Mouse (Mus musculus): ENCODE results near the gene Nt5dc3. TPM values are rescaled to one million over a fixed set of nuclear protein-coding genes. Genes with fewer than 3 reads are reported as not detected.

Nt5dc3 gene
- polyA plus RNA-seq, 1 experiment from 2014 or later: 11.3 TPM

DNA sequence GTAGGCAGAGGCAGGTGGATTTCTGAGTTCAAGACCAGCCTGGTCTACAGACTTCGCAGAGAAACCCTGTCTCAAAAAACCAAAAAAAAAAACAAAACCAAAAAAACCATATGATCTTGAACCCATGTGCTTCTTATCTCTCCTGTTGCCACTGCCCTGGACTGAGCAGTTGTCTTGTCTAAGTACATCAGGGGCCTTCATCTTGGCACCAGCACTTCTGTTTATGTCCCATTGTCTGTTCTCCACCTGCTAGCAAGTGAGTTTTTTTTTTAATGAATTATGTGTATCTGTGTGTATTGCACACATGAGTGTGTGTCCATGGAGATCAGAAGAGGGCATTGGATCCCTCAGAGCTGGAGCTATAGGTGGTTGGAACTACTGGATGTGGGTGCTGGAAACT, 28.6 kb downstream of the Nt5dc3 start:
- no peak overlapping the region for H3K4me3 ChIP-seq (ENCODE audit: low read length)
- H3K4me1 ChIP-seq (ENCODE audit: control insufficient read depth, insufficient read depth, low read depth, low read length): peaks cover 3% of the 10 kb centered on the region; the same call in 1 of the 2 replicates
- no peak overlapping the region for H3K4me2 ChIP-seq (ENCODE audit: low read length)
- no peaks in the 10 kb centered on the region for H3K9me3 ChIP-seq (ENCODE audit: control insufficient read depth, low read length)
- no peak overlapping the region for H3K27ac ChIP-seq (ENCODE audit: low read depth, low read length)
- no peak overlapping the region for H3K9ac ChIP-seq (ENCODE audit: low read depth, low read length)
- H3K36me3 ChIP-seq (ENCODE audit: control insufficient read depth, insufficient read depth, low read length): peaks cover 4% of the 10 kb centered on the region
- no peaks in the 10 kb centered on the region for H3K27me3 ChIP-seq (replicated peaks; ENCODE audit: control insufficient read depth, insufficient read depth, low read length)
- 100% methylated on average over 1 of the region's 1 CpGs for WGBS
- no peak for ATAC-seq

DNA sequence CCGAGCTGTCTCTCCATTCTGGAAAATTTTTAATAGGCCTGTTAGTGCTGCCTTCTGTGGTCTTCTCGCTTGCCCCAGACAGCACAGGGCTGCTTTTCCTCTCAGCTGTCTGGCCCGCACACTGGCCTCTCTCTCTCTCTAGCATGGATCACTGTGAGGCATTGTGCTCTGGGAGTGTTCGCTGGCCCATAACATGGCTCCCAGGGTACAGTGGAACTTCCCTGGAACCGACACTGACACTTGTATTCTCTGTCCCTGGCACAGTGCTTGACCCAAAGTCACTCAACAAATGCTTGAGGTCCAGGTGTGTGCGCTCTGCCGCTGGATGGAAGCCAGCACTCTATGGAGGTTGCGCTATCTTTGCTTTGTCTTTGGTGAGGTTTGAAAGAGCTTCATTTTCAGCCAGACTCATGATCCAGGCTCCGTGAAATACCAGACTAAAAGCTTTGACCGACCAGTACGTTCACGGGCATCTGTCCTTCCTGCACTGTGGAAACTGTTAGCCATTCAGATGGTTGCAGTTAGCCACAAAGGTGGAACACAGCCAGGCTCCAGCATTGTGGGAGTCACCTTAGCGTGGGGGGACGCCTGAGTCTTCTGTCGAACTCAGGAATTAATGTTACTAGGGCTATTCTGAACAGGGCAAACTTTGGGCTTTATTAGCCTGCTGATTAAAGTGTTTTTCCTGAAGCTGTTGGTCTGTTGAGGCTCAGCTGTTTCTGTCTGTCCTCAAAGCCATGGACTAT, 29.4 kb downstream of the Nt5dc3 start:
- 61% methylated on average over 15 of the region's 15 CpGs for WGBS
- Histone ChIP-seq H3K27me3 (replicated peaks; ENCODE audit: control insufficient read depth, insufficient read depth, low read length) (no peaks in the 10 kb centered on the region), H3K36me3 (ENCODE audit: control insufficient read depth, insufficient read depth, low read length) (peaks cover 7% of the 10 kb centered on the region), H3K9ac (ENCODE audit: low read depth, low read length) (no peak overlapping the region), H3K4me3 (ENCODE audit: low read length) (no peak overlapping the region), H3K4me2 (ENCODE audit: low read length) (no peak overlapping the region), H3K9me3 (ENCODE audit: control insufficient read depth, low read length) (no peaks in the 10 kb centered on the region), H3K4me1 (ENCODE audit: control insufficient read depth, insufficient read depth, low read depth, low read length) (peaks cover 3% of the 10 kb centered on the region; the same call in 1 of the 2 replicates), H3K27ac (ENCODE audit: low read depth, low read length) (no peak overlapping the region)
- ATAC-seq: peak; percentile 79

DNA sequence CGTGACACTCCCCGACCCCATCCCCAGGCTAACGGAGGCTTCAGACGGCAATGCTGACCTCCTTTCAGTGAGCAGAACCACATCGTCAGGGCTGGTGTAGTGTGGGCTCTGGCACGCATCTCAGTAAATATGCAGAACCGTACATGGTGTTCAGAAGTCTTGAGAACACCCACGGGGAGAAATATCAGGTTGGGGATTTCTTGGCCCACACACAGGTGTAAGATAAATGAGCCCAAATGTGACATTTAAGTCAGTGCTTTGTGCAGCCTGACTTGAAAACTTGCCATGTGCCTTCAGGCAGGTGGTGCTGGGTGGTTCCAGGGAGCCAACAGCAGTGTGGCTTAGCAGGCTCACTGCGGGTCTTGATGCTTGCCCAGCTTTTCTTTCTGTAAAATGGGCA, 31.2 kb downstream of the Nt5dc3 start:
- Histone ChIP-seq H3K27ac (ENCODE audit: low read depth, low read length) (no peak overlapping the region), H3K9ac (ENCODE audit: low read depth, low read length) (no peak overlapping the region), H3K4me3 (ENCODE audit: low read length) (no peak overlapping the region), H3K9me3 (ENCODE audit: control insufficient read depth, low read length) (no peaks in the 10 kb centered on the region), H3K36me3 (ENCODE audit: control insufficient read depth, insufficient read depth, low read length) (peaks cover 7% of the 10 kb centered on the region), H3K4me1 (ENCODE audit: control insufficient read depth, insufficient read depth, low read depth, low read length) (peaks cover 3% of the 10 kb centered on the region; the same call in 1 of the 2 replicates), H3K4me2 (ENCODE audit: low read length) (no peak overlapping the region), H3K27me3 (replicated peaks; ENCODE audit: control insufficient read depth, insufficient read depth, low read length) (no peaks in the 10 kb centered on the region)
- 74% methylated on average over 9 of the region's 9 CpGs for whole genome bisulfite sequencing
- no peak for ATAC-seq

DNA sequence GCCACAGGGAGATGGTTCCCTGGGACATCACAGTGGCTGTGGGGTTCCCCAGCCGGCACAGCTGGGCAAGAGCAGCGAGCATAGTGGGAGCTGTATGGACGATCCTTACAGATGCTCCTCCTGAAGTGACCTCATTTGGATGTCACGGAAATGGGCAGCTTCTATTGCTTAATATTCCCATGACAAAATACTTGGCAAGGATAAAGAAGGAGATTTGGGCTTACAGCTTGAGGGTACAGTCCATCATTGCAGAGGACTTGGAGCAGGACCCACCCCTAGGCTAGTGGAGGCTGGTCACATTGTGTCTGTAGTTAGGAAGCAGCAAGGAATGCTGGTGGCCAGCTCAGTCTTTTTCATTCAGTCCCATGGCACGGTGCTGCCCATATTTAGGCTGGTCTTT, 31.8 kb downstream of the Nt5dc3 start:
- Histone ChIP-seq H3K4me2 (ENCODE audit: low read length) (no peak overlapping the region), H3K27ac (ENCODE audit: low read depth, low read length) (no peak overlapping the region), H3K9me3 (ENCODE audit: control insufficient read depth, low read length) (no peaks in the 10 kb centered on the region), H3K27me3 (replicated peaks; ENCODE audit: control insufficient read depth, insufficient read depth, low read length) (no peaks in the 10 kb centered on the region), H3K4me1 (ENCODE audit: control insufficient read depth, insufficient read depth, low read depth, low read length) (peaks cover 3% of the 10 kb centered on the region; the same call in 1 of the 2 replicates), H3K36me3 (ENCODE audit: control insufficient read depth, insufficient read depth, low read length) (peaks cover 7% of the 10 kb centered on the region), H3K9ac (ENCODE audit: low read depth, low read length) (no peak overlapping the region), H3K4me3 (ENCODE audit: low read length) (no peak overlapping the region)
- no peak for ATAC-seq
- 87% methylated on average over 5 of the region's 5 CpGs for WGBS

DNA sequence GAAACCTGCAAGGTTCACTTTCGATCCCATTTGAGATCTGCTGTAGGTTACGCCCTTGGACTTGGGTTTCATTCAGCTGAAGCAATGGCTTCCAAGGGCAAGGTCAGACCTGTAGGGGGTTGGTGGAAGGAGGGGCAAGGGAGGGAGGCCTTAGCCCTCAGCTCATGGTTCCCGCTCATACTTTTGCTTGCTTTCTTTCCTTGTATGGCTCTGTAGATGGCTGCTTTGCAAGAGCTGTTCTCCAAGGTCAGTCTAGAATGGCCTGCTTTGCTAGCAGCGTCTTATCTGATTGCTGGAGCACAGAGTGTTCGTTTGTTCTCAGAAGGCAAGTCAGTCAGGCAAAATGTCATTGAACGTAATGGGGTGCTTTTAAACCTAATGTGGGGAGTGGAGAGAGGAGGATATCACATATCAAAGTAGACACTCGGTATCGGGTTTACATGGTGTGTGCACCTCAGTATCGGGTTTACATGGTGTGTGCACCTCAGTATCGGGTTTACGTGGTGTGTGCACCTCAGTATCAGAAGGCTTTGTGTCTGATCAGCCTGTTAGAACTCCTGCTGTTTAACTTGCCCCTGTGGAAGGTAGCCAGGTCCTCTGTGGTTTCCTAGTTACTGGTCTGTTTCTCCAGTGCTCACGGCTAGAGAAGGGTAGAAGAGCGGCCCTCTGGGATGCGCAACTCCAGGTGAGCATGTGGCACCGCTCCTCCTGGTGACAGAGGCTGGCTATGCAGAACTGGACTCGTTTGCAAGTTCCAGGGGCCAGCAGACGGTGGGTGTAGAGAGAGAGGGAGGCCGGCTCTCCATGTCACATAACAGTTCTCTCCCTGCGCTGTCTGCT, 35.7 kb downstream of the Nt5dc3 start:
- H3K36me3 ChIP-seq (ENCODE audit: control insufficient read depth, insufficient read depth, low read length): peaks cover 4% of the 10 kb centered on the region
- 86% methylated on average over 19 of the region's 19 CpGs for WGBS
- no peak overlapping the region for H3K4me2 ChIP-seq (ENCODE audit: low read length)
- H3K27ac ChIP-seq (ENCODE audit: low read depth, low read length): no peak overlapping the region
- no peaks in the 10 kb centered on the region for H3K9me3 ChIP-seq (ENCODE audit: control insufficient read depth, low read length)
- no peak overlapping the region for H3K9ac ChIP-seq (ENCODE audit: low read depth, low read length)
- H3K4me1 ChIP-seq (ENCODE audit: control insufficient read depth, insufficient read depth, low read depth, low read length): peaks cover 4% of the 10 kb centered on the region
- no peak overlapping the region for H3K4me3 ChIP-seq (ENCODE audit: low read length)
- ATAC-seq: no peak
- H3K27me3 ChIP-seq (replicated peaks; ENCODE audit: control insufficient read depth, insufficient read depth, low read length): no peaks in the 10 kb centered on the region

DNA sequence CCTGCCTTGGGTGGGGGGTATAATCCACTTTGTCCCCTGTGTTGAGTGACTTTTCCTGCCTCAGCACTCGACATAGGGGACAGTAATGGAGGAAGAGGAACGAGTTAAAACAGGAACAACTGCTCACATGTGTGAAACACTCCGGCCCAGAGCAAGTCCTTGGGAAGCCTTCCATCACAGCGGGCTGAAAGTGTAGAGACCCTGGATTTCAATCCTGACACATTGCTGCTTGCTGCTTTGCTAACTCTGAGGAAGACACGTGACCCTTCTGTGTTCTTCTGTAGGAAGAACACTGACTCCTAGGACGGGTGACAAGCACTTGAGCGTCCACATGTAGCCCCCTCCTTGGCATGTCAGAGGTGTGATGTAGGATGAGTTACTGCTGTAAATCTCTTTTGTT, 36.3 kb downstream of the Nt5dc3 start:
- H3K9me3 ChIP-seq (ENCODE audit: control insufficient read depth, low read length): no peaks in the 10 kb centered on the region
- no peak for ATAC-seq
- peaks cover 9% of the 10 kb centered on the region for H3K4me1 ChIP-seq (ENCODE audit: control insufficient read depth, insufficient read depth, low read depth, low read length)
- 83% methylated on average over 7 of the region's 7 CpGs for WGBS
- H3K27ac ChIP-seq (ENCODE audit: low read depth, low read length): no peak overlapping the region
- H3K4me3 ChIP-seq (ENCODE audit: low read length): no peak overlapping the region
- H3K4me2 ChIP-seq (ENCODE audit: low read length): no peak overlapping the region
- H3K27me3 ChIP-seq (replicated peaks; ENCODE audit: control insufficient read depth, insufficient read depth, low read length): no peaks in the 10 kb centered on the region
- H3K36me3 ChIP-seq (ENCODE audit: control insufficient read depth, insufficient read depth, low read length): peaks cover 4% of the 10 kb centered on the region
- no peak overlapping the region for H3K9ac ChIP-seq (ENCODE audit: low read depth, low read length)

DNA sequence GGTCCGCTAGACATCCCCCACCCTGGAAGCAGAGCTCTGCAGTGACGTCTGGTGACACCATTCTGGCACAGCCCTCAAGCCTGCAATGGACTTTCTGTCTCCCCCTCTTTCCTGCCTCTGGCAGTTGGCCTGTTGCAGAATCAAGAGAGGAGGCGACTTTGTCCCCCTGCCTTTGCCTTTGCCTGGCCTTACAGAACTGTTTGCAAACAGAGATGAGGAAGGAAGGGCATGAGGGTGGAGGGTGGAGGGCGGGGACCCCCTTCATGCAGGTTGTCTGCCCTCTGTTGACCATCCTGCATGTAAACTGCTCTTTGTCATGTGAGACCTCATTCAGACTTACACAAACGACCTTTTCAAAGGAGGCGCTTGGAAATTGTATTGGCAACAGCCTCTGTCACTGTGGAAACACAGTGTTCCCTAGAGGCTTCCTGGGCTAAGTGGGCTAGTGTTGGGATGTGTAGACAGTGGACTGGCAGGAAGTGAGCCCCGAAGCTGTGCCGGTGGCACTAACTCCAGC, 40.9 kb downstream of the Nt5dc3 start:
- Histone ChIP-seq H3K4me3 (ENCODE audit: low read length) (no peak overlapping the region), H3K4me1 (ENCODE audit: control insufficient read depth, insufficient read depth, low read depth, low read length) (peaks cover 9% of the 10 kb centered on the region), H3K9me3 (ENCODE audit: control insufficient read depth, low read length) (no peaks in the 10 kb centered on the region), H3K9ac (ENCODE audit: low read depth, low read length) (no peak overlapping the region; the same call in 1 of the 2 replicates), H3K36me3 (ENCODE audit: control insufficient read depth, insufficient read depth, low read length) (no peaks in the 10 kb centered on the region; the same call in 1 of the 2 replicates), H3K27me3 (replicated peaks; ENCODE audit: control insufficient read depth, insufficient read depth, low read length) (no peaks in the 10 kb centered on the region), H3K4me2 (ENCODE audit: low read length) (peak overlapping the region; percentile 27), H3K27ac (ENCODE audit: low read depth, low read length) (peak overlapping the region; percentile 41; the same call in 1 of the 2 replicates)
- ATAC-seq: peak; percentile 92
- WGBS: 13% methylated on average over 8 of the region's 8 CpGs

DNA sequence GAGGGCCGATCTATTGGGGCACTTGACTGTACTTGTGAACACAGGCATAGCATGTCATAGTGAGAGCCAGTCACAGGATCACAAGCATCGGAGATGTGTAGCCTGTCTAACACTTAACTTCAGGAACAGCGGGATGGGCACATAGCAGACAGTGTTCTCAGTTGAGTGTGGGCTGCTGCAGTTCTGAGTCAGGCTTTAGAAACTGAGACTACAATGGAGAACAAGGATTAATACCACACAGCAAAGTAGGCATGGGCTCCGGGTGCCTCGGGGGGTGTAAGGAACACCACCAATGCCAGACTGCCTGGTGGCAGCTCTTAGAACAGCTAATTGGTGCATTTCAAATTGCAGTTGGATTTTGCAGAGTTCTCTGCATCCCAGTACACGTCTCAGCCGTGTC, 42.2 kb downstream of the Nt5dc3 start:
- 95% methylated on average over 7 of the region's 7 CpGs for WGBS
- Histone ChIP-seq H3K9ac (ENCODE audit: low read depth, low read length) (no peak overlapping the region), H3K4me3 (ENCODE audit: low read length) (no peak overlapping the region), H3K27me3 (replicated peaks; ENCODE audit: control insufficient read depth, insufficient read depth, low read length) (no peaks in the 10 kb centered on the region), H3K4me1 (ENCODE audit: control insufficient read depth, insufficient read depth, low read depth, low read length) (peaks cover 9% of the 10 kb centered on the region), H3K36me3 (ENCODE audit: control insufficient read depth, insufficient read depth, low read length) (no peaks in the 10 kb centered on the region; the same call in 1 of the 2 replicates), H3K27ac (ENCODE audit: low read depth, low read length) (no peak overlapping the region), H3K4me2 (ENCODE audit: low read length) (no peak overlapping the region), H3K9me3 (ENCODE audit: control insufficient read depth, low read length) (no peaks in the 10 kb centered on the region)
- no peak for ATAC-seq

DNA sequence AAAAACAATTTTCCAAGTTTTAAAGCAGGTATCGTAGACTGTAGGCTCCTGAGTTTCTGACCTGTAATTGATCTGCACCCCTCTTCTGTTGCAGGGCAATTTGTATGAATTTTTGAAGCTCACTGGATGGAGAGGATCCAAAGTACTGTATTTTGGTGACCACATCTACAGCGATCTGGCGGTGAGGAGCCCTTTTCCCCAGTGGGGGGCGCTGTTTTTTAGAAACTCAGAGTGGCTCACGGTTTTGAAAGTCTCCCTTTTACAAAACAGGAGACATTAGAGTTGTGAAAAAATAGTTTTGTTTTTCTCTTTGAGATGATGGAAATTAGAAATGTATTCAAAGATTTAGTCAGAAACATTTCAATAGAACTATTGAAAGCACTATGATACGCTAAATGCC, 45.3 kb downstream of the Nt5dc3 start:
- no peak for ATAC-seq
- no peak overlapping the region for H3K4me2 ChIP-seq (ENCODE audit: low read length)
- peaks cover 9% of the 10 kb centered on the region for H3K4me1 ChIP-seq (ENCODE audit: control insufficient read depth, insufficient read depth, low read depth, low read length)
- 81% methylated on average over 6 of the region's 6 CpGs for WGBS
- H3K9me3 ChIP-seq (ENCODE audit: control insufficient read depth, low read length): no peaks in the 10 kb centered on the region
- H3K36me3 ChIP-seq (ENCODE audit: control insufficient read depth, insufficient read depth, low read length): no peaks in the 10 kb centered on the region; the same call in none of the 2 replicates
- no peaks in the 10 kb centered on the region for H3K27me3 ChIP-seq (replicated peaks; ENCODE audit: control insufficient read depth, insufficient read depth, low read length)
- no peak overlapping the region for H3K27ac ChIP-seq (ENCODE audit: low read depth, low read length)
- no peak overlapping the region for H3K4me3 ChIP-seq (ENCODE audit: low read length)
- no peak overlapping the region for H3K9ac ChIP-seq (ENCODE audit: low read depth, low read length)

Data from hindbrain, embryonic 16.5 days (tissue).